Mouse (Mus musculus): ENCODE measurements around the gene Zfp64. TPM values are rescaled to one million over a fixed set of nuclear protein-coding genes. Genes with fewer than 3 reads are reported as not detected.
A peak's percentile ranks its signal among the peaks of the same experiment; 100 is the strongest.

The Zfp64 gene
- 16.3 and 18.3 TPM in 2 replicates for polyA plus RNA-seq (2015; fragmentation: Nextera tagmentation; extraction: Ambion mirVana)

DNA sequence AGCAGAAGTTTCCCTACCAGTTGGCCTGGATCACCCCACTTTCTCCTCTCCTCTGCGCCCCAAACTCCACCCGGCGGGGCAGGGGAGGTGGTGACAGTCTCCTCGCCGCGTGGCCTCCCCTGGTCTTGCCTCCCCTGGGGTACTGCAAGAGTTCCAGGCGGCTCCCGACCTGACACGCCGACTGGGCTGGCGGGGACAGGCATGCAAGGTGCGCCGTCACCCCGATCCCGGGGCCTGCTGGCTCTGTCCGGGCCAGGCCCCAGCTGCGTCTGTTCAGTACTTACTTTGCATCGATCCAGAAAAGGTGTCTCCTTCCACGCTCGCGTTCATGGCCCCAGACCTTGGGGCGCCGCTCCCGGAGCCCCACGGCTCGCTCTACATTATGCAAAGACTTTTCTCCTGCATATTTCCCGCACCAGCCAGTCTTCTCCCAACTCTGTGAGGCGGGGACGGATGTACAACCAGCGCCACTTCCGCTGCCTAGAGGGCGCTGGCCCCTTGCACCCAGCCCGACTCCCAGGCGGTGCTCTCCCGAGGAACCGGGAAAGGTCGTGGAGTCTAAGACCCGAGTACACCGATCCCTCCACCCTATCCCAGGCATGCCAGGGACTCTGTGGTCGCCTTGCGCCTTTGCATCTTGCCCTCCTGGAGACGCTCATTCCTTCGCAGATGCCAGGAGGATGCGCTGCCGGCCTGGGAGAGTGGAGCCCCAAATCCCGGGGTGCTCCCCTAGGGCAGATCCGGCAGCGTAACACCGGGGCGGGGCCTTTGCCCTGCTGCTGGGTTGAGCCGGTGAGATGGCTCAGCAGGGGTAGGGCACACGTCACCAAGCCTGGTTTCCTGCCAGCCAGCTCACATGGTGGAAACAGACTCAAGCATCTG, at the start of gene Zfp64:
Gene Zfp64 (minus strand): TSS at position 753 of the 882 bp plus-strand sequence.
- Histone ChIP-seq H3K4me3 (ENCODE audit: low read length) (peak within 1 kb of the TSS; percentile 94), H3K4me2 (ENCODE audit: low read depth, low read length) (peak within 1 kb of the TSS; percentile 80), H3K9me3 (replicated peaks; ENCODE audit: control insufficient read depth, low read length) (no peaks in the 10 kb centered on the region), H3K9ac (ENCODE audit: low read length) (peak within 1 kb of the TSS; percentile 96), H3K27me3 (ENCODE audit: control insufficient read depth, insufficient read depth, low read length) (no peaks in the 10 kb centered on the region), H3K36me3 (ENCODE audit: control insufficient read depth, insufficient read depth) (peaks cover 14% of the 10 kb centered on the region), H3K4me1 (ENCODE audit: control insufficient read depth, insufficient read depth, low read length) (peaks cover 15% of the 10 kb centered on the region), H3K27ac (ENCODE audit: low read length) (peak within 1 kb of the TSS; percentile 91)
- under 1% methylated on average over 52 of the region's 52 CpGs for WGBS
- peak; percentile 92 for ATAC-seq (replicated peaks; ENCODE audit: extremely low read depth, insufficient read depth, low FRiP score)

GRCm38 (mm10) chr2:168992642-168993420, 37.4 kb upstream of the Zfp64 start:
- H3K9me3 ChIP-seq (replicated peaks; ENCODE audit: control insufficient read depth, low read length), result no peaks in the 10 kb centered on the region
- 72% methylated on average over 22 of the region's 22 CpGs for WGBS

DNA sequence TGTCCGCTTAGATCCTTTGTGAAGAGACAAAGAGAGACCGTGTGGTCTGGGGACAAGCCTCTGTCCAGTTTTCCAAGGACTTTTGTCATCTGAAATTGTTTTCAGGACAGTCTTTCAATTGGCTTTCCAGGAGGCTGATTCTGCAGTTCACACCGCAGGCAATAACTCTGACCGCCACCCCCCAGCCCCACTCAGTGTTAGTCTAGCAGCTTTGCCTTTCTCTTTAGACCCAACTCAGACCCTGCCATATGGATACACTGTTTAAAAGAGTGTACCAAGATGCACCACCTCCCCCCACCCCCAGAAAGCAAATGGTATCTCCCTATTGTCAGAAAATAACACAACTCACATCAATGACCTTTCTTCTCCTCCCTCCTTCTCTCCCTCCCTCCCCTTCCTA, 35.6 kb upstream of the Zfp64 start:
- Histone ChIP-seq H3K4me2 (ENCODE audit: low read depth, low read length) (no peak overlapping the region), H3K36me3 (ENCODE audit: control insufficient read depth, insufficient read depth) (no peaks in the 10 kb centered on the region), H3K9me3 (replicated peaks; ENCODE audit: control insufficient read depth, low read length) (no peaks in the 10 kb centered on the region), H3K27ac (ENCODE audit: low read length) (no peak overlapping the region), H3K9ac (ENCODE audit: low read length) (no peak overlapping the region), H3K27me3 (ENCODE audit: control insufficient read depth, insufficient read depth, low read length) (no peaks in the 10 kb centered on the region), H3K4me1 (ENCODE audit: control insufficient read depth, insufficient read depth, low read length) (no peaks in the 10 kb centered on the region), H3K4me3 (ENCODE audit: low read length) (no peak overlapping the region)
- WGBS, result 86% methylated on average over 4 of the region's 4 CpGs
- no peak for ATAC-seq (replicated peaks; ENCODE audit: extremely low read depth, insufficient read depth, low FRiP score)

More at GRCm38 (mm10) chr2:168992642-168993420, 37.4 kb upstream of the Zfp64 start:
- Histone ChIP-seq H3K4me1 (ENCODE audit: control insufficient read depth, insufficient read depth, low read length) (no peaks in the 10 kb centered on the region), H3K36me3 (ENCODE audit: control insufficient read depth, insufficient read depth) (no peaks in the 10 kb centered on the region), H3K27me3 (ENCODE audit: control insufficient read depth, insufficient read depth, low read length) (no peaks in the 10 kb centered on the region), H3K4me2 (ENCODE audit: low read depth, low read length) (no peak overlapping the region), H3K4me3 (ENCODE audit: low read length) (no peak overlapping the region), H3K9ac (ENCODE audit: low read length) (no peak overlapping the region), H3K27ac (ENCODE audit: low read length) (no peak overlapping the region)
- ATAC-seq (replicated peaks; ENCODE audit: extremely low read depth, insufficient read depth, low FRiP score), result no peak

GRCm38 (mm10) chr2:168990061-168990753, 34.8 kb upstream of the Zfp64 start:
- Histone ChIP-seq H3K4me3 (ENCODE audit: low read length) (no peak overlapping the region), H3K9me3 (replicated peaks; ENCODE audit: control insufficient read depth, low read length) (no peaks in the 10 kb centered on the region), H3K36me3 (ENCODE audit: control insufficient read depth, insufficient read depth) (no peaks in the 10 kb centered on the region), H3K27ac (ENCODE audit: low read length) (no peak overlapping the region), H3K27me3 (ENCODE audit: control insufficient read depth, insufficient read depth, low read length) (no peaks in the 10 kb centered on the region), H3K4me2 (ENCODE audit: low read depth, low read length) (no peak overlapping the region), H3K4me1 (ENCODE audit: control insufficient read depth, insufficient read depth, low read length) (no peaks in the 10 kb centered on the region), H3K9ac (ENCODE audit: low read length) (no peak overlapping the region)
- no peak for ATAC-seq (replicated peaks; ENCODE audit: extremely low read depth, insufficient read depth, low FRiP score)
- WGBS, result 54% methylated on average over 13 of the region's 13 CpGs

- Histone ChIP-seq H3K9me3 (replicated peaks; ENCODE audit: control insufficient read depth, low read length) (no peaks in the 10 kb centered on the region), H3K27ac (ENCODE audit: low read length) (no peak overlapping the region), H3K4me2 (ENCODE audit: low read depth, low read length) (no peak overlapping the region), H3K4me3 (ENCODE audit: low read length) (no peak overlapping the region), H3K36me3 (ENCODE audit: control insufficient read depth, insufficient read depth) (no peaks in the 10 kb centered on the region), H3K9ac (ENCODE audit: low read length) (no peak overlapping the region), H3K4me1 (ENCODE audit: control insufficient read depth, insufficient read depth, low read length) (no peaks in the 10 kb centered on the region), H3K27me3 (ENCODE audit: control insufficient read depth, insufficient read depth, low read length) (no peaks in the 10 kb centered on the region)
- 90% methylated on average over 1 of the region's 1 CpGs for WGBS
- ATAC-seq (replicated peaks; ENCODE audit: extremely low read depth, insufficient read depth, low FRiP score), result no peak
Observed at GRCm38 (mm10) chr2:168988056-168988455, 32.7 kb upstream of the Zfp64 start.

- 69% methylated on average over 13 of the region's 13 CpGs for WGBS
- H3K4me1 ChIP-seq (ENCODE audit: control insufficient read depth, insufficient read depth, low read length), result no peaks in the 10 kb centered on the region
Observed at GRCm38 (mm10) chr2:168987421-168987820, 32.0 kb upstream of the Zfp64 start.

DNA sequence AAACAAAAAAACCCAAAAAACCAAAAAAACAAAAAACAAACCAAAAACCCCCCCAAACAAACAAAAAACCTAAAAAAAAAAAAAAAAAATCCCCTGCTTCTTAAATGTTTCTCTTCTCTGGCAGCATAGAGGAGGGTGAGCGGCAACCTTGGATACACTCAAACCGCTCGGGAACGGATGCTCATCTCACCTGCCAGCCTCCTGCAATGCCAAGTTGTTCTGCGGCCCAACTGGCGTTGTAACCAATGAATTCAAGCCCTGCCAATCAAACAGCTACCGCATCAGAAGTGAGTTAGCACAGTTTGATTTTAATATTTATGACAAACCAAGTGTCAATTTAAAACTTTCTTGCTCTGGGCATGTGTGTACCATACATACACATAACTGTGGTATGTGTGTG, 26.6 kb upstream of the Zfp64 start:
- no peaks in the 10 kb centered on the region for H3K36me3 ChIP-seq (ENCODE audit: control insufficient read depth, insufficient read depth)
- H3K9ac ChIP-seq (ENCODE audit: low read length), result no peak overlapping the region
- 91% methylated on average over 7 of the region's 7 CpGs for WGBS
- H3K27me3 ChIP-seq (ENCODE audit: control insufficient read depth, insufficient read depth, low read length), result no peaks in the 10 kb centered on the region
- H3K4me1 ChIP-seq (ENCODE audit: control insufficient read depth, insufficient read depth, low read length), result no peaks in the 10 kb centered on the region
- H3K27ac ChIP-seq (ENCODE audit: low read length), result no peak overlapping the region
- ATAC-seq (replicated peaks; ENCODE audit: extremely low read depth, insufficient read depth, low FRiP score), result no peak
- no peak overlapping the region for H3K4me2 ChIP-seq (ENCODE audit: low read depth, low read length)
- no peak overlapping the region for H3K4me3 ChIP-seq (ENCODE audit: low read length)
- peaks cover 4% of the 10 kb centered on the region for H3K9me3 ChIP-seq (replicated peaks; ENCODE audit: control insufficient read depth, low read length)

More at GRCm38 (mm10) chr2:168987421-168987820, 32.0 kb upstream of the Zfp64 start:
- no peak overlapping the region for H3K4me3 ChIP-seq (ENCODE audit: low read length)
- H3K9me3 ChIP-seq (replicated peaks; ENCODE audit: control insufficient read depth, low read length), result no peaks in the 10 kb centered on the region
- no peaks in the 10 kb centered on the region for H3K27me3 ChIP-seq (ENCODE audit: control insufficient read depth, insufficient read depth, low read length)
- ATAC-seq (replicated peaks; ENCODE audit: extremely low read depth, insufficient read depth, low FRiP score), result no peak
- H3K27ac ChIP-seq (ENCODE audit: low read length), result no peak overlapping the region
- H3K4me2 ChIP-seq (ENCODE audit: low read depth, low read length), result no peak overlapping the region
- H3K36me3 ChIP-seq (ENCODE audit: control insufficient read depth, insufficient read depth), result no peaks in the 10 kb centered on the region
- no peak overlapping the region for H3K9ac ChIP-seq (ENCODE audit: low read length)

DNA sequence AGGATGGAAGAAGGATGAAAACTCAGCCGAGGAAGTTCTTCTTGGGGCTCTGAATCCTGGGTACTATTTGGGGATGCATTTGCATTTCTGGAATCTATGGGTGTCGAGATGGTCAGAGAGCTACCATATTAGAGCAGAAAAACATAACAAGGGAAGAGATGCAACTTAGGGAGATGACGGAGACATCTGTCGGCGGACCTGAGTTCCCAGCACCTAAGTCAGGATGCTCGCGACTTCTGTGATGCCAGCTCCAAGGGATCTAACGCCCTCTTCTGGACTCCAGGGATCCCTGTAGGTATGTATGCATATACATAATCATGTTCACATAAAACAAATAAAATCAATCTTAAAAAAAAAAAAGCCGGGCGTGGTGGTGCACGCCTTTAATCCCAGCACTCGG, 26.1 kb upstream of the Zfp64 start:
- Histone ChIP-seq H3K9me3 (replicated peaks; ENCODE audit: control insufficient read depth, low read length) (peaks cover 4% of the 10 kb centered on the region), H3K4me3 (ENCODE audit: low read length) (no peak overlapping the region), H3K27me3 (ENCODE audit: control insufficient read depth, insufficient read depth, low read length) (no peaks in the 10 kb centered on the region), H3K4me1 (ENCODE audit: control insufficient read depth, insufficient read depth, low read length) (no peaks in the 10 kb centered on the region), H3K9ac (ENCODE audit: low read length) (no peak overlapping the region), H3K4me2 (ENCODE audit: low read depth, low read length) (peak overlapping the region; percentile 30; the same call in 1 of the 2 replicates), H3K27ac (ENCODE audit: low read length) (0 out of 2 replicates have a peak overlapping the region, but pooled peaks have one; percentile 18), H3K36me3 (ENCODE audit: control insufficient read depth, insufficient read depth) (no peaks in the 10 kb centered on the region)
- WGBS, result 71% methylated on average over 12 of the region's 12 CpGs
- no peak for ATAC-seq (replicated peaks; ENCODE audit: extremely low read depth, insufficient read depth, low FRiP score)
